Mouse (Mus musculus) hematopoietic stem cell, adult 5-6 weeks (primary cell): ENCODE results near the gene Foxd1. TPM values are rescaled to one million over a fixed set of nuclear protein-coding genes. Genes with fewer than 3 reads are reported as not detected.

Source experiments
- ATAC-seq, 2 experiments: fragments of 125-278 bp in 1 of 2; replicated peaks in 1 of 2; 2 replicates each; pipeline ENCODE4 v1.8.0; 2016 to 2017; ENCODE audit warnings: inconsistent platforms in 2 of 2, mild to moderate bottlenecking in 2 of 2, moderate number of reproducible peaks in 2 of 2, low read depth in 1 of 2, moderate TSS enrichment in 1 of 2; ENCODE audit not compliant: low FRiP score in 2 of 2, poor library complexity in 2 of 2, severe bottlenecking in 2 of 2, insufficient read depth in 1 of 2, low TSS enrichment in 1 of 2
- total RNA-seq: library from RNA; stranded (forward); fragments of 172-1452, 232-1000 nt; gene quantifications from 2 replicates; pipeline ENCODE4 v1.2.3, GENCODE M21; 2017

The Foxd1 gene
- total RNA-seq, 1 experiment from 2014 or later: not detected

GRCm38 (mm10) chr13:98366469-98367275 lies 12.6 kb downstream of the Foxd1 start:
- ATAC-seq: no peak

GRCm38 (mm10) chr13:98367601-98368000 lies 13.6 kb downstream of the Foxd1 start:
- ATAC-seq: no peak

GRCm38 (mm10) chr13:98369046-98369445 lies 15.0 kb downstream of the Foxd1 start:
- ATAC-seq: no peak

- no peak for ATAC-seq
These were observed 20.5 kb downstream of the Foxd1 start for GRCm38 (mm10) chr13:98374560-98374959.

GRCm38 (mm10) chr13:98374979-98375378 lies 20.9 kb downstream of the Foxd1 start:
- ATAC-seq: no peak

- no peak for ATAC-seq
These were observed 23.7 kb downstream of the Foxd1 start for GRCm38 (mm10) chr13:98377746-98378145.

GRCm38 (mm10) chr13:98382751-98383150 lies 28.7 kb downstream of the Foxd1 start:
- ATAC-seq: no peak

GRCm38 (mm10) chr13:98383911-98384498 lies 30.0 kb downstream of the Foxd1 start:
- ATAC-seq: no peak

GRCm38 (mm10) chr13:98385877-98386276 lies 31.8 kb downstream of the Foxd1 start:
- no peak for ATAC-seq

GRCm38 (mm10) chr13:98389092-98389491 lies 35.0 kb downstream of the Foxd1 start:
- ATAC-seq: no peak

- ATAC-seq: no peak
These were observed 36.3 kb downstream of the Foxd1 start for GRCm38 (mm10) chr13:98390363-98390762.

GRCm38 (mm10) chr13:98390771-98391634 lies 37.0 kb downstream of the Foxd1 start:
- no peak for ATAC-seq

- ATAC-seq: no peak
These were observed 37.6 kb downstream of the Foxd1 start for GRCm38 (mm10) chr13:98391635-98391990.

- no peak for ATAC-seq
These were observed 38.0 kb downstream of the Foxd1 start for GRCm38 (mm10) chr13:98392031-98392430.

- ATAC-seq: no peak
These were observed 39.5 kb downstream of the Foxd1 start for GRCm38 (mm10) chr13:98393356-98394070.
